Mouse (Mus musculus): ENCODE measurements around the gene Ccr2. TPM values are rescaled to one million over a fixed set of nuclear protein-coding genes. Genes with fewer than 3 reads are reported as not detected.
"Not testable (repeated sequence)": the region's sequence is repeated elsewhere in the genome, so short reads cannot be mapped to it uniquely, and the experiment has no call there.

Gene Ccr2
- 1.9 and 3.1 TPM in 2 replicates for polyA plus RNA-seq (2015; fragmentation: Nextera tagmentation; extraction: Ambion mirVana)

- Histone ChIP-seq H3K27ac (no peak within 1 kb of the TSS), H3K4me3 (no peak within 1 kb of the TSS), H3K36me3 (no peaks in the 10 kb centered on the region), H3K9ac (no peak within 1 kb of the TSS), H3K9me3 (replicated peaks) (no peaks in the 10 kb centered on the region), H3K4me2 (no peak within 1 kb of the TSS), H3K27me3 (no peaks in the 10 kb centered on the region), H3K4me1 (replicated peaks) (no peaks in the 10 kb centered on the region)
- WGBS: 76% methylated on average over 4 of the region's 4 CpGs
- no peak for ATAC-seq (replicated peaks; ENCODE audit: insufficient number of reproducible peaks, insufficient read depth, low FRiP score, low read depth)
These were observed at the start of gene Ccr2 for GRCm38 (mm10) chr9:124101723-124102122. Ccr2 (plus strand) TSS chr9:124101950.

DNA sequence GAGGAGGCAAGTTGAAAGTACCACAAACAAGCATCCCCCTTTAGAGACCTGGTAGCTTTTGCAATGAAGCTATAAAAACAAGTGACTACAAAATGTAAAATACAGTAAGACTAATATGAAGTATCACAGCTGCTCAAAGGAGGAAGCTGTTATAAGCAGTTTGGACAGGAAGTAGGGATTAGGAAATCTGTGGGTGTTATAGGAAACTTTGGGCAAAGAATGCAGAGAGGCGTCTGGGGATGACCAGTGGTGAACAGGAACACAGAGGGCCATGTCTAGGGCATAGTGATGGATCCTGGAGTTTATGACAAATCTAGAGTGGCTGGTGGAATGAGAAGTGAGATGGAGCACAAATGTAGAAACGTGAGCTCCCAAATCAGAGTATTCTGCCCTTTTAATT lies 48.2 kb upstream of the Ccr2 start:
- Histone ChIP-seq H3K4me1 (replicated peaks) (no peaks in the 10 kb centered on the region), H3K4me2 (no peak overlapping the region), H3K27me3 (no peaks in the 10 kb centered on the region), H3K4me3 (no peak overlapping the region), H3K9ac (no peak overlapping the region), H3K36me3 (no peaks in the 10 kb centered on the region), H3K27ac (no peak overlapping the region), H3K9me3 (replicated peaks) (no peaks in the 10 kb centered on the region)
- ATAC-seq (replicated peaks; ENCODE audit: insufficient number of reproducible peaks, insufficient read depth, low FRiP score, low read depth): no peak
- 44% methylated on average over 2 of the region's 2 CpGs for WGBS

- no peak overlapping the region for H3K27ac ChIP-seq
- H3K4me2 ChIP-seq: no peak overlapping the region
- H3K9ac ChIP-seq: no peak overlapping the region
- H3K27me3 ChIP-seq: no peaks in the 10 kb centered on the region
- H3K4me3 ChIP-seq: no peak overlapping the region
- no peak for ATAC-seq (replicated peaks; ENCODE audit: insufficient number of reproducible peaks, insufficient read depth, low FRiP score, low read depth)
- no peaks in the 10 kb centered on the region for H3K4me1 ChIP-seq (replicated peaks)
- no peaks in the 10 kb centered on the region for H3K36me3 ChIP-seq
- H3K9me3 ChIP-seq (replicated peaks): no peaks in the 10 kb centered on the region
- WGBS: 63% methylated on average over 3 of the region's 3 CpGs
These were observed 45.5 kb upstream of the Ccr2 start for GRCm38 (mm10) chr9:124056158-124056709.

DNA sequence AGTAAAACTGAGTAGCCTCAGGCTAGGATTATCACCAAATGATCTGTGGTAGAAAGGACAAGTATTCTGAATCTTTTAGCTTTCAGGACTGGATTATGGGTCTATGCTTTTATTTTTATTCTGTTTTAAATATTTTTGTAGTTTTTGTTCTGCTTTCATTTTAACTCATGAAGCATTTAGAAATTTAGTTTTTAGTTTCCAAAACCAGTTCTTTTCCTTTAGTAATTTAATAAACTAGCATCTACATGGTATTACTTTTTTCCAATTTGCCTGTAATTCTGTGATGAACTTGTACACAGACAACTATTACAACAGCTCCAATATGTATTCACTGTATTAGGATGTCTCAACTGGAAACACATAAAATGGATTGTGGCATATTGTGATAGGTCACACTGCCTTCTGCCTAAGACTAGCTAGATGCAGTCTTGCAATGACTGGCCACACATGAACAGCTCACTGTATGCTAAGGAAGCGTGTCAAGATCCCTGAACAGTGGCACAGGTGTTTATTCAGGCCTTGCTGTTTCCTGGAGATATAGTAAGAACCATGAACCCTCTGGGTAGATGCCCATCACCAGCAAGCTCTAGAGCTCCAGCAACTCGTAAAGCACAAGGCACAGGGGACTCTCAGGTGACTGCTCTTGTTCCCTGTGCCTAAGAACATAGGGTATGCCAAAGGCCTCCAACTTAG lies 41.9 kb upstream of the Ccr2 start:
- Histone ChIP-seq H3K4me2 (no peak overlapping the region), H3K36me3 (no peaks in the 10 kb centered on the region), H3K4me1 (replicated peaks) (no peaks in the 10 kb centered on the region), H3K27ac (no peak overlapping the region), H3K9ac (no peak overlapping the region), H3K9me3 (replicated peaks) (no peaks in the 10 kb centered on the region), H3K27me3 (no peaks in the 10 kb centered on the region), H3K4me3 (no peak overlapping the region)
- 53% methylated on average over 2 of the region's 2 CpGs for WGBS
- no peak for ATAC-seq (replicated peaks; ENCODE audit: insufficient number of reproducible peaks, insufficient read depth, low FRiP score, low read depth)

GRCm38 (mm10) chr9:124061474-124062432 lies 40.0 kb upstream of the Ccr2 start:
- not testable (repeated sequence) for H3K27me3 ChIP-seq; H3K4me2 ChIP-seq; ATAC-seq (replicated peaks; ENCODE audit: insufficient number of reproducible peaks, insufficient read depth, low FRiP score, low read depth); H3K27ac ChIP-seq; H3K36me3 ChIP-seq; H3K4me1 ChIP-seq (replicated peaks); H3K9ac ChIP-seq; H3K9me3 ChIP-seq (replicated peaks); H3K4me3 ChIP-seq
- 54% methylated on average over 3 of the region's 3 CpGs for WGBS

DNA sequence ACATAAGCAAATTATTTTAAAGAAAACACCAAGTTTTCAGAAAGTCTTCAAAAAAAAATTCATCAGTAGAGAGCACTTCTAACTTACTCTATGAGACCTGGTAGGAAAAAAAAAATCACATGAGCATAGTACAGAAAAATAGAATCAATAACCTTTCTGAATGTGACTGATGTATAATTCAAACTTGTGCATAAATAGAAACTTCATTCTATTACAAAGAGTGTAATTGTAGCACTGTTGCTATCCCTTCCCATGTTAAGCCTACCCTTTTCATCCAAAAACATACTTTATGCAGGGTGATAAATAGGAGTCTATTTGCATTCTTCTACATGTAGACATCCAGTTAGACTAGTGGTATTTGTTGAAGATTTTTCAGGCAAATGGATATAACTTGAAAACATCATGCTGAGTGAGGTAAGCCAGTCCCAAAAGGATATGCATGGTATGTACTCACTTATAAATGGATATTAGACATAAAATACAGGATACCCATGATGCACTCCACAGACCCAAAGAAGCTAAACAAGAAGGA lies 35.1 kb upstream of the Ccr2 start:
- H3K4me1 ChIP-seq (replicated peaks): no peaks in the 10 kb centered on the region
- H3K27me3 ChIP-seq: no peaks in the 10 kb centered on the region
- H3K4me3 ChIP-seq: no peak overlapping the region
- H3K4me2 ChIP-seq: no peak overlapping the region
- no peak overlapping the region for H3K9ac ChIP-seq
- H3K27ac ChIP-seq: no peak overlapping the region
- H3K9me3 ChIP-seq (replicated peaks): no peaks in the 10 kb centered on the region
- ATAC-seq (replicated peaks; ENCODE audit: insufficient number of reproducible peaks, insufficient read depth, low FRiP score, low read depth): no peak
- no peaks in the 10 kb centered on the region for H3K36me3 ChIP-seq

- H3K4me1 ChIP-seq (replicated peaks): no peaks in the 10 kb centered on the region
- no peak for ATAC-seq (replicated peaks; ENCODE audit: insufficient number of reproducible peaks, insufficient read depth, low FRiP score, low read depth)
- no peak overlapping the region for H3K27ac ChIP-seq
- no peaks in the 10 kb centered on the region for H3K27me3 ChIP-seq
- WGBS: 38% methylated on average over 2 of the region's 2 CpGs
- H3K9ac ChIP-seq: no peak overlapping the region
- no peaks in the 10 kb centered on the region for H3K9me3 ChIP-seq (replicated peaks)
- H3K4me2 ChIP-seq: no peak overlapping the region
- H3K4me3 ChIP-seq: no peak overlapping the region
- H3K36me3 ChIP-seq: no peaks in the 10 kb centered on the region
These were observed 33.4 kb upstream of the Ccr2 start for GRCm38 (mm10) chr9:124068098-124069058.

GRCm38 (mm10) chr9:124071506-124071905 lies 30.2 kb upstream of the Ccr2 start:
- Histone ChIP-seq H3K36me3 (no peaks in the 10 kb centered on the region), H3K4me1 (replicated peaks) (no peaks in the 10 kb centered on the region), H3K27ac (no peak overlapping the region), H3K9me3 (replicated peaks) (no peaks in the 10 kb centered on the region), H3K9ac (no peak overlapping the region), H3K4me2 (no peak overlapping the region), H3K27me3 (no peaks in the 10 kb centered on the region), H3K4me3 (no peak overlapping the region)
- WGBS: 79% methylated on average over 1 of the region's 1 CpGs
- no peak for ATAC-seq (replicated peaks; ENCODE audit: insufficient number of reproducible peaks, insufficient read depth, low FRiP score, low read depth)

GRCm38 (mm10) chr9:124079803-124080202 lies 21.9 kb upstream of the Ccr2 start:
- Histone ChIP-seq H3K9me3 (replicated peaks) (no peaks in the 10 kb centered on the region), H3K36me3 (no peaks in the 10 kb centered on the region), H3K4me2 (no peak overlapping the region), H3K27me3 (no peaks in the 10 kb centered on the region), H3K4me1 (replicated peaks) (no peaks in the 10 kb centered on the region), H3K9ac (no peak overlapping the region), H3K4me3 (no peak overlapping the region), H3K27ac (no peak overlapping the region)
- ATAC-seq (replicated peaks; ENCODE audit: insufficient number of reproducible peaks, insufficient read depth, low FRiP score, low read depth): no peak
- WGBS: 44% methylated on average over 4 of the region's 4 CpGs

DNA sequence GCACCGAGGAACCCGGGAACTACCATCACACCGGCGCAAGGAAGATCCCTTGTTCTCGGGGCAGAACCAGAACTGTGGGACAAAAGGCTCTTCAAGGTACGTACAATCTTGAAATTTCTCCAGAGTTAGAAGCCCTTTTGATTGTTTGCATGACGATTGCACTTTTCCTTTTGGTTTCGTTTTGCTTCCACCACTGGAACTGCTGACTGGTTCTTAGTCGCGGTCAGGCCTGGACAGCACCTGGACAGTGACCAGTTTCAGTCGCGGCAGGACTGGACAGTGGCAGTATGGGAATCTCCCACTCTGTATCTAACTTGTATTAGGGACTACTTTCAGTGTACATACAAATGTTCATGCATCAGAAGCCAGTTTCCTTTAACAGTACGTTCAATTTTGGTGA lies 21.3 kb upstream of the Ccr2 start:
- not testable (repeated sequence) for H3K4me2 ChIP-seq; H3K27me3 ChIP-seq; H3K27ac ChIP-seq; H3K9ac ChIP-seq; H3K9me3 ChIP-seq (replicated peaks); H3K4me1 ChIP-seq (replicated peaks); H3K4me3 ChIP-seq; H3K36me3 ChIP-seq; ATAC-seq (replicated peaks; ENCODE audit: insufficient number of reproducible peaks, insufficient read depth, low FRiP score, low read depth)
- 88% methylated on average over 13 of the region's 13 CpGs for WGBS
